Mouse (Mus musculus): ENCODE results near the gene Prelp. TPM values are rescaled to one million over a fixed set of nuclear protein-coding genes. Genes with fewer than 3 reads are reported as not detected.
A peak's percentile ranks its signal among the peaks of the same experiment; 100 is the strongest.

Prelp gene
- polyA plus RNA-seq, 1 experiment from 2014 or later = 4.2 TPM

DNA sequence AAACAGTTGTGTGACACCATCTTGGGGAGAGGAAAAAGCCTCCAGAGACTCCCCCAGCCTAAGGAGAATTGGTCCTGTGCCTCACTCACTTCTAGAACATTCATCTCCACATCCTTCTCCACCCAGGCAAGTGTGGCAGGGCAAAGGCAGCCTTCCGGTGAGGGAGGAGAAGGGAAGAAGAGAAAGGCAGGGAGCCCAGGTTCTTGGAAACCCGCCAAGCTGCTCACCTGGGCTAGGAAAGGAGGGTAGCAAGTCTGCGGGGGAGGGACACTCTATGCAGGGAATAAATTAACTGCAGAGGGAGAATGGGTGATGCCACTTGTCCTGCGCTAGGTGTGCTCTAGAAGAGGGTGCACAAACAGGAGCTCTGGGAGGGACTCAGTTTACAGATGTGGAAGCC, 10.2 kb downstream of the Prelp start:
- WGBS = 66% methylated on average over 4 of the region's 4 CpGs
- no peaks in the 10 kb centered on the region for H3K27me3 ChIP-seq
- peaks cover 35% of the 10 kb centered on the region for H3K4me1 ChIP-seq
- no peak overlapping the region for H3K4me2 ChIP-seq (replicated peaks)
- H3K9ac ChIP-seq (replicated peaks) = no peak overlapping the region
- no peak overlapping the region for H3K27ac ChIP-seq (replicated peaks)
- ATAC-seq (replicated peaks) = no peak
- H3K36me3 ChIP-seq = no peaks in the 10 kb centered on the region
- no peaks in the 10 kb centered on the region for H3K9me3 ChIP-seq
- H3K4me3 ChIP-seq = no peak overlapping the region

DNA sequence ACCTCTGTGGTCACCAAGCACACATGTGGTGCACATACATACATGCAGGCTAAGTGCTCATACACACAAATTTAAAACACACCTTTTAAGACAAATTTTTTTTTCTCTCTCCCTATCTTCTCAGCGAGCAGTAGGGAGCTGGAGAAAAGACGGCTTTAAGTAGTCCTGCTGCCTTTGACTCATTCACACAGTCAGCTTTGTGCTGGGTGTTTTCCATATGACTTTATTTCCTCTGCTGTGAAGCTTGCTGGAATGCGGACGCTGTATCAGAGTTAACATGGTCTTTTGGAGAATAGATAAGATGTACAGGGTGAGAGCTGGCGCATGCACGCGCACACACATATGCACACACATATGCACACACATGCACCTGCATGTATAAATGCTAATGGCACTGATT, 11.1 kb downstream of the Prelp start:
- no peak for ATAC-seq (replicated peaks)
- no peak overlapping the region for H3K4me3 ChIP-seq
- no peaks in the 10 kb centered on the region for H3K9me3 ChIP-seq
- 78% methylated on average over 7 of the region's 7 CpGs for WGBS
- H3K4me2 ChIP-seq (replicated peaks) = no peak overlapping the region
- no peak overlapping the region for H3K9ac ChIP-seq (replicated peaks)
- no peaks in the 10 kb centered on the region for H3K27me3 ChIP-seq
- peaks cover 29% of the 10 kb centered on the region for H3K4me1 ChIP-seq
- no peak overlapping the region for H3K27ac ChIP-seq (replicated peaks)
- H3K36me3 ChIP-seq = no peaks in the 10 kb centered on the region

DNA sequence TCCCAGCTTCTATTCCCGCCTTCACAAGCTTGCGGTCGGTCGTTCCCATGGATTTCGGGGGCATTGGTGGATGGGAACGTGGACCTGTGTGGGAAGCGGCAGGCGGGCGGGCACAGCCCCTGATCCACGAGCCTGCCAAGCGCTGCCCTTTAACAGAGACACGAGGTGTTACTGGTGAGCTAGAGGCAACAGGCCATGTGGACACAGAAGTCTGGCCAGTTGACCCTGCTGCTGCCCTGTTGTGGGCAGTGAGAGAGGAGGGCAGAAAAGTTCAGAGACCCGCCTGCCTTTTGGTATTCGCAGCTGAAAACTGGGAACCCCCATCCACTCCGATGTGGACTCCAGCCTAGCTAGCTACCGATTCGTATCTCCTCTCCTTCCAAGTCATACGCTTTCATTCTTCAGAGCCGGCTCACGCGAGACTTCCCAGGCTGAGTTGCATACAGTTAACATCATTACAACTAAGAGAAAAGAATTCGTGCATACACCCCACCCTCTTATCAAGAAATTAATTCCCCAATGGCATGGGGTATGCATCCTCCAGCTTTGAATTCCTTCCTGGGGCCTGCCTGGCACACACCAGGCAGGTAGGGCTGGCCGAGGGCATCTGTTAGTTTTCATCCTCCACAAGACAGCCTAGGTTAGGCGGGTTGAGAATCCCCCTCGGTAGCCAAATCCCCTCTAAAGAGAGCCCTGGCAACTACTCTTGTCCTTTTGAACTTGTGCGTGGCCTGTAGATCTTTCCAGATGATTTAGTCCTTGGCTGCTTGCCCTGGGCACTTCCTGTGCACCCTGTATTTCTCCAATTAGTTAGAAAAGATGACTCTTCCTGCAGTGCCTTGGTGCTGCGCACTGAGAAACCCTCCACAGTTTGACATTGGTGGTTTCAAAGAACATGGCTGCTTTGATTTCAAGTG, 12.3 kb downstream of the Prelp start:
- H3K27me3 ChIP-seq = no peaks in the 10 kb centered on the region
- WGBS = 6% methylated on average over 27 of the region's 27 CpGs
- peak; percentile 48 for ATAC-seq (replicated peaks)
- H3K9me3 ChIP-seq = no peaks in the 10 kb centered on the region
- peak overlapping the region; percentile 53 for H3K9ac ChIP-seq (replicated peaks)
- H3K4me2 ChIP-seq (replicated peaks) = peak overlapping the region; percentile 64
- peak overlapping the region; percentile 78 for H3K27ac ChIP-seq (replicated peaks)
- peaks cover 29% of the 10 kb centered on the region for H3K4me1 ChIP-seq
- peak overlapping the region; percentile 36 for H3K4me3 ChIP-seq
- no peaks in the 10 kb centered on the region for H3K36me3 ChIP-seq

DNA sequence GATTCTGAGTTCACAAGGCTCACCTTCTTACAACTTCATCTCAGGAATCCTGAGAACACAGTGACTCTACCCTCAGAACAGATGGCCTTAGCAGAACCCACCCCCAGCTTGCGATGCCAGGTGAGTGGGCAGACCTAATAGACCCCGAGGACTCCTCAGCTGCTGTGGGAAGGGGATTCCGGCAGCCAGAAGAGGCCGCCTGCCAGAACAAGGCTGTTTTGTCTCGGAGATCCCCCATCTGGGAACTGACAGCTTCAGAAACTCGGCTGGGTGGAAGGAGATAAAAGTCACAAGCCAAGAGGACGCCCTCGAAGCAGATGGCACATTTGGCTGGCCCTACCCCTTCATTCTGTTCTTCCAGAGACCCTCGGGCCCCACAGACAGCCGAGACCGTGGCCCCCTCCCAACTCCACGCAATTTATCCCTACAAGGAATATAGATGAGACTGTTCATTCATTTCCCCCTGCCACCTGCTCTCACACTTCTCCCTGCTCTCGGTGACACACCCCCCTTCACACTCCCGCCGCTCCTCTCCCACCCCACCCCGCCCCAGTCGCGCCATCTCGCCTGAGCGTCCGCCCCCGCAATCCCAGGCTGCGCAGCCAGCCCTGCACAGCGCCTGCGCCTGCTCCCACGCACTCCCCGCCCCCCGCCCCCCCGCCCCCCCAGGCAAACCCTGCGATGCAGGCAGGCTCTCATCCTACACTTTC, 13.1 kb downstream of the Prelp start, which contains the start of gene Optc:
TSS of gene Optc (minus strand) at position 51 of the 710 bp plus-strand sequence.
- peak within 1 kb of the TSS; percentile 64 for H3K4me2 ChIP-seq (replicated peaks)
- under 1% methylated on average over 29 of the region's 30 CpGs for WGBS

DNA sequence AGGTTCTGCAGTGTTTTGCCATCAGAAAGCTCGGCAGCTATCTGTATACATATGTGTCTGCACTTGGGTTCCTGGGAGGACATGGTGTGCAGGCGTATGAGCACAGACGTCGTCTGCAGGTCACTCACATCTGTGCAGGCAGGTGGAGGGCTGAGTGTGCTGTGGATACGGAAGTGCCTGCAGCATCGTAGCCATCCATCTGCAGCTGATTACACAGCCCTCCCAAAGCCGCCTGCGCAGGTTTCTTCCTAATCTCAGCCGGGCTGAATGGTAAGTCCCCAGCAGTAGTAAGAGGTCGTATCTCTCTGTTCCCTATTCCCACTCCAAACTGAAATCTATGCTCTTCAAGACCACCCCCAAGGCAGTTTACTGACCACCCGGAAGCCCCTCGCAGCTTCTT, 14.8 kb downstream of the Prelp start:
- H3K9ac ChIP-seq (replicated peaks) = no peak overlapping the region
- H3K36me3 ChIP-seq = no peaks in the 10 kb centered on the region
- H3K4me2 ChIP-seq (replicated peaks) = no peak overlapping the region
- H3K4me1 ChIP-seq = peaks cover 29% of the 10 kb centered on the region
- H3K27me3 ChIP-seq = no peaks in the 10 kb centered on the region
- H3K27ac ChIP-seq (replicated peaks) = no peak overlapping the region
- no peak for ATAC-seq (replicated peaks)
- 33% methylated on average over 12 of the region's 12 CpGs for WGBS
- no peaks in the 10 kb centered on the region for H3K9me3 ChIP-seq
- no peak overlapping the region for H3K4me3 ChIP-seq

More for the DNA sequence above, 13.1 kb downstream of the Prelp start, which contains the start of gene Optc:
- Histone ChIP-seq H3K27ac (replicated peaks) (peak within 1 kb of the TSS; percentile 78), H3K9ac (replicated peaks) (peak within 1 kb of the TSS; percentile 53), H3K4me1 (peaks cover 29% of the 10 kb centered on the region), H3K9me3 (no peaks in the 10 kb centered on the region), H3K36me3 (no peaks in the 10 kb centered on the region), H3K4me3 (peak within 1 kb of the TSS; percentile 36), H3K27me3 (no peaks in the 10 kb centered on the region)
- ATAC-seq (replicated peaks) = peak; percentile 89

DNA sequence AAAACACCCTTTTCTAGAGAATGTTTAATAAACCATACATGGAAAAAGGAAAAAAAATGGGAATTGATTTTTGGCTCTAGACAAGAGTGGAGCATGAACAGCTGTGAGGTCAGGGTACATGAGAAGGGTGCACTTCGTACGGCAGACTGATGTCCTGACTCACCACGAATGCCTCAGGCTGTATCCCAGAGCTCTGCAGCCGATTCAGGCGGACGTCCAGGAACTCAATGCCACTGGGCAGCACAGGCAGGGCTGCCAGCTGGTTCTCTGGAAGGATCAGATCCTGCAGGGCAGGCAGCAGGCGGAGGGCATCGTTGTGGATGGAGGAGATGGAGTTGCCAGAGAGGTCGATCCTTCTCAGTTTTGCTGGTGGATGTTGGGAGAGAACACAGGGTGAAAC, 20.4 kb downstream of the Prelp start:
- no peak overlapping the region for H3K4me2 ChIP-seq (replicated peaks)
- 77% methylated on average over 9 of the region's 9 CpGs for WGBS
- H3K9me3 ChIP-seq = no peaks in the 10 kb centered on the region
- no peak overlapping the region for H3K27ac ChIP-seq (replicated peaks)
- no peaks in the 10 kb centered on the region for H3K36me3 ChIP-seq
- no peak overlapping the region for H3K9ac ChIP-seq (replicated peaks)
- H3K4me3 ChIP-seq = no peak overlapping the region
- H3K4me1 ChIP-seq = no peaks in the 10 kb centered on the region
- no peak for ATAC-seq (replicated peaks)
- no peaks in the 10 kb centered on the region for H3K27me3 ChIP-seq

DNA sequence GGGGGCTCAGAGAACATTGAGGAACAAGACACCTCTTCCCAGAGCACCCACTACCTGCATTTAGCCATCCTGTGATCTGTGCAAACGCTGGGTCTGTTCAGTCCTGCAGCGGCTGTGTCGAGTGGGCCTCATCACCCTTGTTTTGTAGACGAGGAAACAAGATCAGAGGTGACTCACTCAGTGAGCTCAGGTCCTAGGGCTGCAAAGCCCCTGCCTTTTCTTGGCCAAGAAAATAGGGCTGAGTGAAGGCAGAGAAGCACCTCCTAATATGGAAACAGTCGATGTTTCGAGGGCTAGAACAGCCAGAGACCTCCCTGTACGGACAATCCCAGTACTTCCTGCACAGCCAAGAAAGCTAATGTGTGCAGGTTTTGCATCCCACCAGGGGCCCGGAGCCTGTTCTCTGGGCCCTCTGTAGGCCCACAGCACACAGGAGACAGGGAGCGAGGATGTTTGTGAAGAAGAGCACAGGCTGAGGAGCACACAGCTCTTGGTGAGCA, 22.1 kb downstream of the Prelp start:
- no peak overlapping the region for H3K27ac ChIP-seq (replicated peaks)
- H3K4me2 ChIP-seq (replicated peaks) = no peak overlapping the region
- ATAC-seq (replicated peaks) = no peak
- H3K4me1 ChIP-seq = no peaks in the 10 kb centered on the region
- H3K9ac ChIP-seq (replicated peaks) = no peak overlapping the region
- H3K36me3 ChIP-seq = no peaks in the 10 kb centered on the region
- WGBS = 81% methylated on average over 9 of the region's 9 CpGs
- H3K9me3 ChIP-seq = no peaks in the 10 kb centered on the region
- no peaks in the 10 kb centered on the region for H3K27me3 ChIP-seq
- no peak overlapping the region for H3K4me3 ChIP-seq

DNA sequence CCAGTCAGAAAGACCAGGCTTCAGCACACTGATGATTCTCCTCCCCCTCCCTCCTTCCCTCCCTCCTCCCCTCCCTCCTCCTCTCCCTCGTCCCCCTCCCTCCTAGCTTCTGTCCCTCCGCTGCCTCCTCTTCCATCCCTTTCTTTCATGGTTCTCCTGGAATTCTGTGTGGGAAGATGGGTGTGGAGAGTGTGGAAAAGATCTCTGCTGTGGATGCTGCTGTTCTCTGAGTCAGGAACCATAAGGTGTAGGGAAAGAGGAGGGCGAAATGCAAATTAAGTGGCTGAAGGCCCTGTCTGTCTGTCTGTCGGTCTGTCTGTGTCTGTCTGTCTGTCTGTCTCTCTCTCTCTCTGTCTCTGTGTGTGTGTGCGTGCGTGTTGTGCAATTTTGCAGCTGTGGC, 23.9 kb downstream of the Prelp start:
- Histone ChIP-seq H3K36me3 (no peaks in the 10 kb centered on the region), H3K4me2 (replicated peaks) (no peak overlapping the region), H3K9ac (replicated peaks) (no peak overlapping the region), H3K4me1 (no peaks in the 10 kb centered on the region), H3K9me3 (no peaks in the 10 kb centered on the region), H3K27me3 (no peaks in the 10 kb centered on the region), H3K27ac (replicated peaks) (no peak overlapping the region), H3K4me3 (no peak overlapping the region)
- ATAC-seq (replicated peaks) = no peak
- WGBS = 64% methylated on average over 6 of the region's 6 CpGs

DNA sequence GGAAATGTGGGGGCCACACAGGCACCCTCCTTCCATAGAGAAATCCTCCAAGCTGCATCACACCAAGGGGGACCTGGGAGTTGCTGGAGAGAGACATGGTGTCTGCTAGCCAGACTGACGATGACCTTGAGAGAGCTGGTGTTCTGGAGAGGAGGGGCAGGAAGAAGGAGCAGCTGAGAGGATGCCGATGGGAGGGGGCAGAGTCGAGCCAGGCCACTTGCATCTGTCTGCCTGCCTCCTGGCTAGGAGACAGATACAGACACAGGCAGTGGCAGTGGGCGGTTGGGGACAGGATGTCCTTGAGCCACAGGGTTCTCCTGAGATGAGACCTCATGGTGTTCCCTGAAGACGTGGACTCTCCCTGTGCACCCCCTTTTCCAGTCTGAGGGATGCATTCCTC, 29.7 kb downstream of the Prelp start:
- Histone ChIP-seq H3K4me1 (peaks cover 29% of the 10 kb centered on the region), H3K9ac (replicated peaks) (no peak overlapping the region), H3K27ac (replicated peaks) (no peak overlapping the region), H3K36me3 (no peaks in the 10 kb centered on the region), H3K9me3 (no peaks in the 10 kb centered on the region), H3K4me3 (no peak overlapping the region), H3K27me3 (no peaks in the 10 kb centered on the region), H3K4me2 (replicated peaks) (no peak overlapping the region)
- WGBS = 44% methylated on average over 5 of the region's 5 CpGs
- ATAC-seq (replicated peaks) = no peak

DNA sequence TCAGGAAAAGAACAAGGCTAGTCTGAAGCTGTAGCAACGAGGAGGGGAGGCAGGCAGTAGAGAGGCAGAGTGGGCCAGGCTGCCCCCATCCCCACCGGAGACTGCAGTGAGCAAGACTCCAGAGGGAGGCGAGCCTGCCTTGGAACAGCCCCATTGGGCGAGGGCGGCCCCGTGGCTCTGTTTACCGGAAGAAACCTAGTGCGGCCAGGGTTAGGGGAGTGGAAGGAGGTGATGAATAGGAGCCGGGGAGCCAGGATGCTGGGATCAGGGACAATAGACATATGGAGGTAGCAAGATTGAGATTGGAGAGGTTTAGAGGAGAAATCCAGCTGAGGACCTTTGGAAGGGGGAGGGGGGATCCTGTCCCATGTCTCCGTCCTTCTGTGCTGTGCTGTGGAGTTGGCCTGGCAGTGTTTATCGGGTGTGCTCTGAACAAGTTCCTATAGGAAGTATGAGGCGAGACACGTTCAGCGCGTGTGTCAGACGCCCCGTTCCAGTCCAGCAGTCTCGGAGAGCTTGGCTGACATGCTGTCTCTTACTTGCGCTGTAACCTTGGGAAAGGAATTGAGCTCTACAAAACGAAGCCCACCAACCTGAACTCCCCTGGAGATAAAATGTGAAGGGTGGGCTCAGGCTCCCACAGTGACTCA, 31.1 kb downstream of the Prelp start:
- Histone ChIP-seq H3K4me3 (peak overlapping the region; percentile 21), H3K27ac (replicated peaks) (no peak overlapping the region), H3K36me3 (no peaks in the 10 kb centered on the region), H3K27me3 (no peaks in the 10 kb centered on the region), H3K4me1 (peaks cover 31% of the 10 kb centered on the region), H3K9me3 (no peaks in the 10 kb centered on the region), H3K4me2 (replicated peaks) (peak overlapping the region; percentile 37), H3K9ac (replicated peaks) (no peak overlapping the region)
- no peak for ATAC-seq (replicated peaks)
- WGBS = 20% methylated on average over 20 of the region's 20 CpGs

DNA sequence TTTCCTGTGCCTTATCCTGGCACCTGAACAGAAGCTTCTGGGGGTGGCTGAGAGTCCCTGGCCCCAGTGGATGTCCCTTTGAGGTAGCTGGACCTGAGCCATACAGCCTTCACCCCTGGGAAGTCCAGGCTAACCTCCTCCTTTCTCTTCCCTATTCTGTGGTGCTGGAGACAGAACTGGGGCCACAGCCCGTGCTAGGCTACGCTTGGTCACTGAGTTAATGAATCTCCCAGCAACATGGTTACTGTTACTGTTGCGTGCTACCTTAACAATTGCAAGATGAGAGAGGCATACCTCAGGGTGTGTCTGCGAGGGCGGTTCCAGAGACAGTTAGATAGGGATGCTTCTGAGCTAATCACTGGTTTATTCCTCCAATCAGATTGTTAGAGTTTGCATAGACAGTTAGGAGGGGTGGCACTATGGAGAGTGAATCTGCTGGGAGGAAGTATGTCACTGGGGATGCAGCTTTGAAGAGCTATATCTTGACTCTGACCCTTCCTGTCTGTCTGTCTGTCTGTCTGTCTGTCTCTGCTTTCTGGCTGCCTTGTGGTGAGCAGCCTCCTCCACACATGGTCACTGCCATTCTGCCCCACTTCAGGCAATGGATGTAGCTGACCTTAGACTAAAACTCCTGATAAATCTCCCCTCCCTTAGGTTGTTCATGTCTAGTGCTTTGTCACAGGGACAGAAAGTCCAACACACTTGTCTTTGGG, 33.5 kb downstream of the Prelp start:
- WGBS = 76% methylated on average over 5 of the region's 5 CpGs
- H3K27ac ChIP-seq (replicated peaks) = peak overlapping the region; percentile 25; the same call in 1 of the 2 replicates
- H3K36me3 ChIP-seq = no peaks in the 10 kb centered on the region
- H3K4me3 ChIP-seq = no peak overlapping the region
- H3K4me1 ChIP-seq = peaks cover 31% of the 10 kb centered on the region
- H3K27me3 ChIP-seq = no peaks in the 10 kb centered on the region
- no peaks in the 10 kb centered on the region for H3K9me3 ChIP-seq
- H3K4me2 ChIP-seq (replicated peaks) = no peak overlapping the region
- H3K9ac ChIP-seq (replicated peaks) = no peak overlapping the region
- ATAC-seq (replicated peaks) = 0 out of 2 replicates have a peak, but pooled peaks have one; percentile 3
